Mouse (Mus musculus) kidney, embryonic 14.5 days (tissue): Measurements from ENCODE around the gene Depp1. TPM values are rescaled to one million over a fixed set of nuclear protein-coding genes. Genes with fewer than 3 reads are reported as not detected.

Experiments
- ATAC-seq: fragments of 200-750 bp; cut with Nextera tagmentation; 2 replicates; pipeline ENCODE4 v1.8.0; 2017; ENCODE audit warnings: moderate number of reproducible peaks, mild to moderate bottlenecking, moderate TSS enrichment, moderate library complexity; ENCODE audit not compliant: low FRiP score, low TSS enrichment
- H3K27ac ChIP-seq: fragments of 300-500 bp; sonication (generic); 2 replicates; pipeline ENCODE4 v1.5.1; 2014; ENCODE audit warnings: low read depth, mild to moderate bottlenecking, low read length, moderate library complexity, mixed read lengths
- H3K27me3 ChIP-seq: fragments of 300-500 bp; sonication (generic); 2 replicates; pipeline ENCODE4 v1.6.1; 2014; ENCODE audit warnings: mild to moderate bottlenecking, low read length; ENCODE audit not compliant: control insufficient read depth, insufficient read depth
- H3K36me3 ChIP-seq: fragments of 300-500 bp; sonication (generic); 2 replicates; pipeline ENCODE4 v1.6.1; 2014; ENCODE audit warnings: low read length, mixed read lengths; ENCODE audit not compliant: control insufficient read depth, insufficient read depth
- H3K4me1 ChIP-seq: fragments of 300-500 bp; sonication (generic); 2 replicates; pipeline ENCODE4 v1.6.1; 2014; ENCODE audit warnings: low read length, mixed read lengths; ENCODE audit not compliant: control insufficient read depth, insufficient read depth
- H3K4me2 ChIP-seq: fragments of 300-500 bp; sonication (generic); replicated peaks from 2 replicates; pipeline ENCODE4 v1.6.1; 2014; ENCODE audit warnings: low read depth, mild to moderate bottlenecking, low read length
- H3K4me3 ChIP-seq: fragments of 300-500 bp; sonication (generic); 2 replicates; pipeline ENCODE4 v1.5.1; 2014; ENCODE audit warnings: mild to moderate bottlenecking, low read length
- H3K9ac ChIP-seq: fragments of 300-500 bp; sonication (generic); 2 replicates; pipeline ENCODE4 v1.6.1; 2014; ENCODE audit warnings: low read depth, mild to moderate bottlenecking, low read length, moderate library complexity
- H3K9me3 ChIP-seq: fragments of 300-500 bp; sonication (generic); 2 replicates; pipeline ENCODE4 v1.6.1; 2016; ENCODE audit warnings: low read length; ENCODE audit not compliant: control insufficient read depth
- WGBS: fragments of 180-500 bp; shearing (Covaris S2); extraction: QIAGEN DNeasy Blood & Tissue Kit; methylation state at CpG from one replicate; pipeline ENCODE4 v1.1.7; 2014; 5-methylcytosine and 5-hydroxymethylcytosine counted together
- polyA plus RNA-seq: library from polyadenylated mRNA; unstranded; fragments of >200 nt; fragmentation: Nextera tagmentation; extraction: Ambion mirVana; gene quantifications from 2 replicates; pipeline ENCODE4 v1.2.1, GENCODE M21; 2014

Gene Depp1
- polyA plus RNA-seq, 1 experiment from 2014 or later = 23.1 TPM

GRCm38 (mm10) chr6:116672349-116672748, 21.9 kb downstream of the Depp1 start:
- WGBS = 80% methylated on average over 5 of the region's 5 CpGs
- Histone ChIP-seq H3K4me3 (no peak overlapping the region), H3K9ac (no peak overlapping the region), H3K4me2 (no peak overlapping the region), H3K27ac (no peak overlapping the region), H3K9me3 (no peaks in the 10 kb centered on the region), H3K36me3 (no peaks in the 10 kb centered on the region), H3K4me1 (peaks cover 16% of the 10 kb centered on the region; the same call in 1 of the 2 replicates), H3K27me3 (no peaks in the 10 kb centered on the region)
- ATAC-seq = no peak

- Histone ChIP-seq H3K4me1 (peaks cover 16% of the 10 kb centered on the region; the same call in 1 of the 2 replicates), H3K9me3 (no peaks in the 10 kb centered on the region), H3K4me2 (peak within 1 kb of the TSS; percentile 90), H3K9ac (peak within 1 kb of the TSS; percentile 47; the same call in 1 of the 2 replicates), H3K27ac (peak within 1 kb of the TSS; percentile 19; the same call in 1 of the 2 replicates), H3K27me3 (no peaks in the 10 kb centered on the region), H3K4me3 (peak within 1 kb of the TSS; percentile 47), H3K36me3 (no peaks in the 10 kb centered on the region)
- WGBS = under 1% methylated on average over 44 of the region's 44 CpGs
- ATAC-seq = peak; percentile 92
Observed at GRCm38 (mm10) chr6:116673471-116674282, 23.3 kb downstream of the Depp1 start, which contains the start of gene Rassf4. Gene Rassf4, minus strand, starts transcription at chr6:116673952.

- H3K4me1 ChIP-seq = peaks cover 16% of the 10 kb centered on the region; the same call in 1 of the 2 replicates
- peak overlapping the region; percentile 47; the same call in 1 of the 2 replicates for H3K9ac ChIP-seq
- H3K9me3 ChIP-seq = no peaks in the 10 kb centered on the region
- no peak for ATAC-seq
- WGBS = 20% methylated on average over 16 of the region's 16 CpGs
- H3K27ac ChIP-seq = peak overlapping the region; percentile 19; the same call in 1 of the 2 replicates
- no peaks in the 10 kb centered on the region for H3K36me3 ChIP-seq
- H3K4me3 ChIP-seq = peak overlapping the region; percentile 47
- peak overlapping the region; percentile 90 for H3K4me2 ChIP-seq
- H3K27me3 ChIP-seq = no peaks in the 10 kb centered on the region
Observed at GRCm38 (mm10) chr6:116674283-116674886, 24.0 kb downstream of the Depp1 start.

- no peak overlapping the region for H3K4me3 ChIP-seq
- H3K27me3 ChIP-seq = no peaks in the 10 kb centered on the region; the same call in 1 of the 2 replicates
- H3K27ac ChIP-seq = no peak overlapping the region
- peaks cover 10% of the 10 kb centered on the region; the same call in 1 of the 2 replicates for H3K4me1 ChIP-seq
- H3K4me2 ChIP-seq = no peak overlapping the region
- H3K36me3 ChIP-seq = no peaks in the 10 kb centered on the region
- H3K9me3 ChIP-seq = no peaks in the 10 kb centered on the region
- WGBS = 60% methylated on average over 10 of the region's 10 CpGs
- no peak overlapping the region for H3K9ac ChIP-seq
- no peak for ATAC-seq
Observed at GRCm38 (mm10) chr6:116676355-116676913, 26.0 kb downstream of the Depp1 start.

- ATAC-seq = no peak
- no peak overlapping the region for H3K27ac ChIP-seq
Observed at GRCm38 (mm10) chr6:116677321-116677720, 26.9 kb downstream of the Depp1 start.

GRCm38 (mm10) chr6:116679563-116680288, 29.3 kb downstream of the Depp1 start:
- 60% methylated on average over 5 of the region's 5 CpGs for WGBS
- no peak for ATAC-seq
- H3K4me3 ChIP-seq = no peak overlapping the region

More at GRCm38 (mm10) chr6:116677321-116677720, 26.9 kb downstream of the Depp1 start:
- 73% methylated on average over 6 of the region's 6 CpGs for WGBS
- Histone ChIP-seq H3K9me3 (no peaks in the 10 kb centered on the region), H3K36me3 (no peaks in the 10 kb centered on the region), H3K9ac (no peak overlapping the region), H3K4me3 (no peak overlapping the region), H3K4me1 (peaks cover 10% of the 10 kb centered on the region; the same call in 1 of the 2 replicates), H3K4me2 (no peak overlapping the region), H3K27me3 (no peaks in the 10 kb centered on the region; the same call in 1 of the 2 replicates)

GRCm38 (mm10) chr6:116682317-116682716, 31.9 kb downstream of the Depp1 start:
- Histone ChIP-seq H3K4me1 (no peaks in the 10 kb centered on the region), H3K9me3 (no peaks in the 10 kb centered on the region), H3K4me3 (no peak overlapping the region), H3K27ac (no peak overlapping the region), H3K4me2 (no peak overlapping the region), H3K27me3 (no peaks in the 10 kb centered on the region; the same call in 1 of the 2 replicates), H3K36me3 (no peaks in the 10 kb centered on the region), H3K9ac (no peak overlapping the region)
- no peak for ATAC-seq
- WGBS = 47% methylated on average over 6 of the region's 6 CpGs

More at GRCm38 (mm10) chr6:116679563-116680288, 29.3 kb downstream of the Depp1 start:
- Histone ChIP-seq H3K4me2 (no peak overlapping the region), H3K27me3 (no peaks in the 10 kb centered on the region; the same call in 1 of the 2 replicates), H3K9ac (no peak overlapping the region), H3K36me3 (no peaks in the 10 kb centered on the region), H3K9me3 (no peaks in the 10 kb centered on the region), H3K27ac (no peak overlapping the region), H3K4me1 (no peaks in the 10 kb centered on the region)

- Histone ChIP-seq H3K36me3 (no peaks in the 10 kb centered on the region), H3K9ac (no peak overlapping the region), H3K27me3 (no peaks in the 10 kb centered on the region), H3K4me1 (no peaks in the 10 kb centered on the region), H3K4me3 (no peak overlapping the region), H3K4me2 (no peak overlapping the region), H3K27ac (no peak overlapping the region), H3K9me3 (no peaks in the 10 kb centered on the region)
- no peak for ATAC-seq
- 73% methylated on average over 4 of the region's 4 CpGs for WGBS
Observed at GRCm38 (mm10) chr6:116693639-116694038, 43.2 kb downstream of the Depp1 start.
